Mouse (Mus musculus) forebrain, embryonic 14.5 days (tissue): Measurements from ENCODE around the gene Ppp6r2. TPM values are rescaled to one million over a fixed set of nuclear protein-coding genes. Genes with fewer than 3 reads are reported as not detected.

Source experiments
- ATAC-seq: fragments of 200-750 bp; cut with Nextera tagmentation; 2 replicates; pipeline ENCODE4 v1.8.0; 2017; ENCODE audit warnings: mild to moderate bottlenecking, moderate library complexity
- DNase-seq: peaks from one replicate; pipeline ENCODE4 v3.0.0-alpha.2; 2015; ENCODE audit warnings: low spot score
- H3K27ac ChIP-seq: fragments of 300-500 bp; sonication (generic); 2 replicates; pipeline ENCODE4 v1.5.1; 2014; ENCODE audit warnings: low read depth, mild to moderate bottlenecking, control low read depth, low read length, moderate library complexity
- H3K27me3 ChIP-seq: fragments of 300-500 bp; sonication (generic); replicated peaks from 2 replicates; pipeline ENCODE4 v1.6.1; 2014; ENCODE audit warnings: low read length, control low read depth, mixed read lengths; ENCODE audit not compliant: control insufficient read depth, insufficient read depth
- H3K36me3 ChIP-seq: fragments of 300-500 bp; sonication (generic); 2 replicates; pipeline ENCODE4 v1.6.1; 2014; ENCODE audit warnings: low read length, control low read depth; ENCODE audit not compliant: control insufficient read depth, insufficient read depth
- H3K4me1 ChIP-seq: fragments of 300-500 bp; sonication (generic); 2 replicates; pipeline ENCODE4 v1.6.1; 2014; ENCODE audit warnings: antibody characterized with exemption, low read length, control low read depth; ENCODE audit not compliant: control insufficient read depth, insufficient read depth
- H3K4me2 ChIP-seq: fragments of 300-500 bp; sonication (generic); 2 replicates; pipeline ENCODE4 v1.6.1; 2014; ENCODE audit warnings: mild to moderate bottlenecking, control low read depth, low read length
- H3K4me3 ChIP-seq: fragments of 300-500 bp; sonication (generic); 2 replicates; pipeline ENCODE4 v1.5.1; 2014; ENCODE audit warnings: low read depth, low read length, control low read depth
- H3K9ac ChIP-seq: fragments of 300-500 bp; sonication (generic); 2 replicates; pipeline ENCODE4 v1.6.1; 2014; ENCODE audit warnings: mild to moderate bottlenecking, low read length, control low read depth, moderate library complexity
- H3K9me3 ChIP-seq: fragments of 300-500 bp; sonication (generic); replicated peaks from 2 replicates; pipeline ENCODE4 v1.6.1; 2016; ENCODE audit warnings: low read length, control low read depth, mixed read lengths; ENCODE audit not compliant: control insufficient read depth
- WGBS: fragments of 180-500 bp; shearing (Covaris S2); extraction: QIAGEN DNeasy Blood & Tissue Kit; methylation state at CpG from one replicate; pipeline ENCODE4 v1.1.7; 2014; 5-methylcytosine and 5-hydroxymethylcytosine counted together
- polyA plus RNA-seq: library from polyadenylated mRNA; unstranded; fragments of >200 nt; fragmentation: Nextera tagmentation; extraction: Ambion mirVana; gene quantifications from 2 replicates; pipeline ENCODE4 v1.2.1, GENCODE M21; 2014

Gene Ppp6r2
- polyA plus RNA-seq, 1 experiment from 2014 or later: 69.4 TPM

- no peak for ATAC-seq
- Histone ChIP-seq H3K4me3 (no peak overlapping the region), H3K4me1 (peaks cover 15% of the 10 kb centered on the region), H3K4me2 (no peak overlapping the region), H3K36me3 (peaks cover 12% of the 10 kb centered on the region), H3K9ac (no peak overlapping the region), H3K9me3 (no peaks in the 10 kb centered on the region), H3K27ac (no peak overlapping the region), H3K27me3 (no peaks in the 10 kb centered on the region)
- WGBS: 92% methylated on average over 3 of the region's 3 CpGs
- DNase-seq: no peak
Measured at GRCm38 (mm10) chr15:89214953-89215352, 3.6 kb downstream of the Ppp6r2 start.

DNA sequence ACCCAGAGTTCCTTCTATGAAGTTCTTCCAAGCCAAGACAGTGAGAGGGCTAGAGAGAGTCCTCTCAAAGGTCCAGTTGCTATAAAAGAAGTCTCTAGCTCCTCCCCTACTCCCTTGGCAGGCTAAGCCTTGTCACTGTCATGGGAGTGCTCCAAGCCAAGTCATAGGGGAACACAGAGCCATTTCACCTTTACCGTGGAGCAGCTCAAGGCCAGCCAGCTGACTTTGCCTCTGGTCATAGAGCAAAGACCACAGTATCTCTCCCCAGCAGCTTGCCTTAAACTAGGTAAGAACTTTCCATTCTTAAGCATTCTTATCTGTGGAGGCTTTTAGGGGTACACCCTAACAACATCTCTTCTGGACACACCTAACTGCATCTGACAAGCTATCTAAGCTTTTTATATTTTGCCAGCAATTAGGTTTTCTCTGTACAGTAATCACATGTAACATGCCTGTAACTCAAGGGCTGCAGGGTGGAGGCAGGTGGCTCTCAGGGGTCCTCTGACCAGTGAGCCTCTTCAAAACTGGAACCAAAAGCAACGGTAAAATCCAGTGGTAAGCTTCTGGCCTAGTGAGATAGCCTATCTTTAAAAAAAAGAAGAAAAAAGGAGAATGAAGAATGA is 4.4 kb downstream of the Ppp6r2 start:
- peaks cover 15% of the 10 kb centered on the region for H3K4me1 ChIP-seq
- H3K27me3 ChIP-seq: no peaks in the 10 kb centered on the region
- H3K4me2 ChIP-seq: no peak overlapping the region
- WGBS: 90% methylated on average over 2 of the region's 2 CpGs
- peaks cover 12% of the 10 kb centered on the region for H3K36me3 ChIP-seq
- H3K9me3 ChIP-seq: no peaks in the 10 kb centered on the region
- H3K9ac ChIP-seq: no peak overlapping the region
- no peak overlapping the region for H3K4me3 ChIP-seq
- no peak for ATAC-seq
- no peak for DNase-seq
- H3K27ac ChIP-seq: no peak overlapping the region

DNA sequence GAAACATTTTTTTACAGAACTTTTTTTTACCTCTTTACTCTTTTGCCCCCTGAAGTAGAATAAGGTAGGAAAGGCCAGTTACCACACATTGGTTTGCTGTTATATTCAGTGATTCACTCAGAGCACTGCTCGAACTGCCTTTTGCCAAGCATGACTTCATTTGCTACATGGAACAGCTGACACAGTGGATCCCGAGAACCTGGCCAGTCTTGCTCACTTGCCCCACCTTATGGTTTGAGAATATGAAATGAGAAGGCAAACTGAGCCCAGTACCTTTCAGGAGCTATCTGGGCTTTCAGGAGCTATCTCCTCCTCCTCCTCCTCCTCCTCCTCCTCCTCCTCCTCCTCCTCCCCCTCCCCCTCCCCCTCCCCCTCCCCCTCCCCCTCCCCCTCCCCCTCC is 22.2 kb downstream of the Ppp6r2 start:
- Histone ChIP-seq H3K4me3 (no peak overlapping the region), H3K9ac (no peak overlapping the region), H3K27me3 (no peaks in the 10 kb centered on the region), H3K4me2 (no peak overlapping the region), H3K9me3 (no peaks in the 10 kb centered on the region), H3K27ac (no peak overlapping the region), H3K4me1 (no peaks in the 10 kb centered on the region), H3K36me3 (peaks cover 12% of the 10 kb centered on the region)
- WGBS: 49% methylated on average over 2 of the region's 2 CpGs
- DNase-seq: peak; percentile 35
- ATAC-seq: no peak

DNA sequence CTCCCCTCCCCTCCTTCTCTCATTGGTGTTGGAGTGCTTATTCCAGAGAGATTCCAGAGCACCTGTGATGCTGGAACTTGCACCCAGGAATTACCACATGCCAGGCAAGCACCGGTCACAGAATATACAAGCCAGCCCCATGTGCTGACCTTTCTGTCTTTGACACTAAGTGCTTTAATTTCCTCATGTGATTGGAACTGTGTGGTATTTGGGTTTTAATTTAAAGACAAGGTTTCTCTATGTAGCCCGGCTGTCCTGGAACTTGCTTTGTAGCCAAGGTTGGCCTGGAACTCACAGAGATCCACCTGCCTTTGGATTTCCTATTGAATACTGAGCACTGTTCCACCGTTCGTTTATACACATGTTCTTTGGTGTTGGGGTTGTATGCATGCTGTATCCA is 22.7 kb downstream of the Ppp6r2 start:
- no peak for DNase-seq
- WGBS: 91% methylated on average over 4 of the region's 4 CpGs
- no peaks in the 10 kb centered on the region for H3K27me3 ChIP-seq
- no peak for ATAC-seq
- H3K4me2 ChIP-seq: no peak overlapping the region
- no peaks in the 10 kb centered on the region for H3K9me3 ChIP-seq
- no peak overlapping the region for H3K9ac ChIP-seq
- H3K4me1 ChIP-seq: no peaks in the 10 kb centered on the region
- no peak overlapping the region for H3K27ac ChIP-seq
- H3K36me3 ChIP-seq: peaks cover 12% of the 10 kb centered on the region
- no peak overlapping the region for H3K4me3 ChIP-seq

GRCm38 (mm10) chr15:89239751-89240392 is 28.5 kb downstream of the Ppp6r2 start:
- Histone ChIP-seq H3K4me2 (no peak overlapping the region), H3K36me3 (peaks cover 26% of the 10 kb centered on the region), H3K27ac (no peak overlapping the region), H3K27me3 (no peaks in the 10 kb centered on the region), H3K9ac (no peak overlapping the region), H3K4me1 (no peaks in the 10 kb centered on the region), H3K4me3 (no peak overlapping the region), H3K9me3 (no peaks in the 10 kb centered on the region)
- 48% methylated on average over 3 of the region's 3 CpGs for WGBS
- ATAC-seq (no peak), DNase-seq (no peak)

GRCm38 (mm10) chr15:89241025-89241424 is 29.7 kb downstream of the Ppp6r2 start:
- Histone ChIP-seq H3K4me2 (no peak overlapping the region), H3K27ac (no peak overlapping the region), H3K4me3 (no peak overlapping the region), H3K9me3 (no peaks in the 10 kb centered on the region), H3K36me3 (peaks cover 38% of the 10 kb centered on the region), H3K4me1 (no peaks in the 10 kb centered on the region), H3K9ac (no peak overlapping the region), H3K27me3 (no peaks in the 10 kb centered on the region)
- ATAC-seq: no peak
- 73% methylated on average over 2 of the region's 2 CpGs for WGBS
- DNase-seq: no peak

DNA sequence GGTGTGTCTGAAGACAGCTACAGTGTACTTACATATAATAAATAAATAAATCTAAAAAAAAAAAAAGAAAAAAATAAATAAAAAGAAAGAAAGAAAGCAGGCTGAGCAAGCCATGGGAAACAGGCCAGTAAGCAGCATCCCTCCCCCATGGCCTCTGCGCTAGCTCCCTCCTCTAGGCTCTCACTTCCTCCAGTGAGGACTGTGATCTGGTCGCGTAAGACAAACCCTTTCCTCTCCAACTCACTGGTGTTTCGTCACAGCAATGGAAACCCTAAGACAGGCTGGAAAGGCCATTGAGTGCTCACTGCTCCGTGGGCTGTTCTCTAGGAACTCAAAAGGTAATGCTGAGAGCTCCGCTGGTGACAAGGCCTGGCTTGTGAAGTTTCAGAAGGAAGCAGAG is 37.7 kb downstream of the Ppp6r2 start:
- peaks cover 59% of the 10 kb centered on the region for H3K36me3 ChIP-seq
- DNase-seq (no peak), ATAC-seq (no peak)
- no peak overlapping the region for H3K9ac ChIP-seq
- WGBS: 93% methylated on average over 6 of the region's 6 CpGs
- H3K27me3 ChIP-seq: no peaks in the 10 kb centered on the region
- no peak overlapping the region for H3K4me2 ChIP-seq
- H3K4me1 ChIP-seq: no peaks in the 10 kb centered on the region
- no peak overlapping the region for H3K4me3 ChIP-seq
- no peaks in the 10 kb centered on the region for H3K9me3 ChIP-seq
- no peak overlapping the region for H3K27ac ChIP-seq

DNA sequence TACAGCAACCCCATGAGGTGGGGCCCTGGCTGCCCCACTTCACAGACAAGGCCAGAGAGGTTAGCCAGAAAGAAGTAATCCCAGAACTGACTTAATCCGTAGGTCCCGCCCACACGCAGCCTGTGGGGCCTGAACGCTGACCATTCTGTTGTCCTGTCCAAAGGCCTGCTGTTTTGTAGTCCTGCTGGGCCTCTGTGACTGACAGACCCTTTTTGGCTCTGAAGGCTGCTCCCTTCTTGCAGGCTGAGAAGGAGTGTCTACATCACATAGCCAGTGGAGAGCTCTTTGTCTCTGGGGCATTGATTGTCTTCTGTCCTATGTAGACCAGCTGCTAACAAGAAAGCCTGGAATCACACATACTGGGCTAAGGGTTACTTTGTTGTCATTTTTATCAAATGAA is 44.0 kb downstream of the Ppp6r2 start:
- Histone ChIP-seq H3K9me3 (no peaks in the 10 kb centered on the region), H3K27me3 (no peaks in the 10 kb centered on the region), H3K36me3 (peaks cover 67% of the 10 kb centered on the region), H3K9ac (peak overlapping the region; percentile 35; the same call in 1 of the 2 replicates), H3K4me3 (no peak overlapping the region), H3K4me1 (no peaks in the 10 kb centered on the region; the same call in 1 of the 2 replicates), H3K27ac (peak overlapping the region; percentile 55), H3K4me2 (no peak overlapping the region)
- WGBS: 13% methylated on average over 4 of the region's 4 CpGs
- DNase-seq: peak; percentile 38
- ATAC-seq: peak; percentile 55

GRCm38 (mm10) chr15:89258997-89259396 is 47.6 kb downstream of the Ppp6r2 start:
- ATAC-seq (no peak), DNase-seq (no peak)
- no peak overlapping the region for H3K4me2 ChIP-seq
- no peaks in the 10 kb centered on the region for H3K27me3 ChIP-seq
- H3K27ac ChIP-seq: no peak overlapping the region
- H3K4me1 ChIP-seq: no peaks in the 10 kb centered on the region; the same call in 1 of the 2 replicates
- no peak overlapping the region for H3K4me3 ChIP-seq
- H3K36me3 ChIP-seq: peaks cover 68% of the 10 kb centered on the region
- H3K9ac ChIP-seq: no peak overlapping the region
- no peaks in the 10 kb centered on the region for H3K9me3 ChIP-seq
- WGBS: 96% methylated on average over 5 of the region's 5 CpGs
